Mouse (Mus musculus) liver, embryonic 15.5 days (tissue): ENCODE results near the gene Gad1. TPM values are rescaled to one million over a fixed set of nuclear protein-coding genes. Genes with fewer than 3 reads are reported as not detected.

Experiments used
- ATAC-seq: fragments of 200-750 bp; cut with Nextera tagmentation; 2 replicates; pipeline ENCODE4 v1.8.0; 2017; ENCODE audit warnings: moderate number of reproducible peaks, mild to moderate bottlenecking, moderate library complexity; ENCODE audit not compliant: insufficient read depth
- H3K27ac ChIP-seq: fragments of 300-500 bp; sonication (generic); replicated peaks from 2 replicates; pipeline ENCODE4 v1.5.1; 2015; ENCODE audit warnings: mild to moderate bottlenecking, inconsistent platforms
- H3K27me3 ChIP-seq: fragments of 300-500 bp; sonication (generic); 2 replicates; pipeline ENCODE4 v1.6.1; 2015; ENCODE audit warnings: mild to moderate bottlenecking, inconsistent platforms
- H3K36me3 ChIP-seq: fragments of 300-500 bp; sonication (generic); replicated peaks from 2 replicates; pipeline ENCODE4 v1.6.1; 2015; ENCODE audit warnings: moderate library complexity, mild to moderate bottlenecking, inconsistent platforms
- H3K4me1 ChIP-seq: fragments of 300-500 bp; sonication (generic); replicated peaks from 2 replicates; pipeline ENCODE4 v1.6.1; 2015; ENCODE audit warnings: inconsistent platforms
- H3K4me2 ChIP-seq: fragments of 300-500 bp; sonication (generic); 2 replicates; pipeline ENCODE4 v1.6.1; 2015; ENCODE audit warnings: moderate library complexity, mild to moderate bottlenecking, inconsistent platforms
- H3K4me3 ChIP-seq: fragments of 300-500 bp; sonication (generic); replicated peaks from 2 replicates; pipeline ENCODE4 v1.5.1; 2015; ENCODE audit warnings: mild to moderate bottlenecking, inconsistent platforms
- H3K9ac ChIP-seq: fragments of 300-500 bp; sonication (generic); 2 replicates; pipeline ENCODE4 v1.6.1; 2015; ENCODE audit warnings: moderate library complexity, mild to moderate bottlenecking, inconsistent platforms
- H3K9me3 ChIP-seq: fragments of 300-500 bp; sonication (generic); replicated peaks from 2 replicates; pipeline ENCODE4 v1.6.1; 2016; ENCODE audit warnings: inconsistent platforms
- WGBS: fragments of 180-500 bp; shearing (Covaris S2); methylation state at CpG from one replicate; pipeline ENCODE4 v1.1.7; 2015; ENCODE audit warnings: mixed read lengths; ENCODE audit not compliant: insufficient replicate concordance; 5-methylcytosine and 5-hydroxymethylcytosine counted together
- polyA plus RNA-seq: library from polyadenylated mRNA; unstranded; fragments of >200 nt; fragmentation: Nextera tagmentation; extraction: Ambion mirVana; gene quantifications from 2 replicates; pipeline ENCODE4 v1.2.1, GENCODE M21; 2015

The Gad1 gene
- polyA plus RNA-seq, 1 experiment from 2014 or later: 0.08 TPM

GRCm38 (mm10) chr2:70565651-70566602 is 13.1 kb downstream of the Gad1 start:
- Histone ChIP-seq H3K4me1 (no peaks in the 10 kb centered on the region), H3K4me2 (no peak overlapping the region), H3K27ac (no peak overlapping the region), H3K36me3 (no peaks in the 10 kb centered on the region), H3K9me3 (no peaks in the 10 kb centered on the region), H3K27me3 (peaks cover 98% of the 10 kb centered on the region), H3K9ac (no peak overlapping the region), H3K4me3 (no peak overlapping the region)
- WGBS: 4% methylated on average over 30 of the region's 30 CpGs
- no peak for ATAC-seq

DNA sequence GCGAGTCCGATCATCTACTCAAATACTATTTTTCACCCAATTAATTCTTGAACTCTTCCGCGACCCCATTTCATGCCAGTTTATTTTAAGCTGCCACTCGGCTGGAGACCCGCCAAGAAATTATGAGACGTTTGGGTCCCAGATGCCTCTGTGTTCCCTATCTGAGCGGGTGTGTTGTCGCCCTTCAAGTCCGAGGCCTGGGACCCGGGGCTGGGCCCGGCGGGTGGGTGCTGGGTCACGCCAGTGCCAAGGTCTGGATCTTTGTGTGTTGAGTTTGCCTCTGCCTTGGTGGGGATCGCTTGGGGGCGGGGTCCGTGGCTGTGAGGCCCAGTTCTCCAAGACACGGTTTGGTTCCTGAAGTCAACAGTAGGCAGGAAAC is 13.7 kb downstream of the Gad1 start:
- Histone ChIP-seq H3K36me3 (no peaks in the 10 kb centered on the region), H3K9me3 (no peaks in the 10 kb centered on the region), H3K4me2 (no peak overlapping the region), H3K9ac (no peak overlapping the region), H3K4me1 (no peaks in the 10 kb centered on the region), H3K27me3 (peaks cover 98% of the 10 kb centered on the region), H3K4me3 (no peak overlapping the region), H3K27ac (no peak overlapping the region)
- no peak for ATAC-seq
- 3% methylated on average over 18 of the region's 18 CpGs for WGBS

- no peak overlapping the region for H3K4me3 ChIP-seq
Observed at GRCm38 (mm10) chr2:70567071-70567681, 14.3 kb downstream of the Gad1 start.

GRCm38 (mm10) chr2:70567682-70568077 is 14.8 kb downstream of the Gad1 start:
- ATAC-seq: no peak
- Histone ChIP-seq H3K9ac (no peak overlapping the region), H3K4me3 (no peak overlapping the region), H3K36me3 (no peaks in the 10 kb centered on the region), H3K27ac (no peak overlapping the region), H3K27me3 (peaks cover 98% of the 10 kb centered on the region), H3K4me1 (no peaks in the 10 kb centered on the region), H3K9me3 (no peaks in the 10 kb centered on the region), H3K4me2 (peak overlapping the region; percentile 46; the same call in 1 of the 2 replicates)
- WGBS: 3% methylated on average over 12 of the region's 12 CpGs

More at GRCm38 (mm10) chr2:70567071-70567681, 14.3 kb downstream of the Gad1 start:
- no peak overlapping the region for H3K4me2 ChIP-seq
- no peak overlapping the region for H3K9ac ChIP-seq
- no peaks in the 10 kb centered on the region for H3K4me1 ChIP-seq
- ATAC-seq: no peak
- peaks cover 98% of the 10 kb centered on the region for H3K27me3 ChIP-seq
- H3K27ac ChIP-seq: no peak overlapping the region
- H3K9me3 ChIP-seq: no peaks in the 10 kb centered on the region
- no peaks in the 10 kb centered on the region for H3K36me3 ChIP-seq
- 5% methylated on average over 23 of the region's 23 CpGs for WGBS

GRCm38 (mm10) chr2:70568198-70568941 is 15.5 kb downstream of the Gad1 start:
- Histone ChIP-seq H3K4me3 (0 out of 2 replicates have a peak overlapping the region, but pooled peaks have one; percentile 20), H3K9me3 (no peaks in the 10 kb centered on the region), H3K4me1 (no peaks in the 10 kb centered on the region), H3K9ac (no peak overlapping the region), H3K27ac (no peak overlapping the region), H3K27me3 (peaks cover 91% of the 10 kb centered on the region), H3K4me2 (peak overlapping the region; percentile 46), H3K36me3 (no peaks in the 10 kb centered on the region)
- WGBS: under 1% methylated on average over 34 of the region's 34 CpGs
- no peak for ATAC-seq

DNA sequence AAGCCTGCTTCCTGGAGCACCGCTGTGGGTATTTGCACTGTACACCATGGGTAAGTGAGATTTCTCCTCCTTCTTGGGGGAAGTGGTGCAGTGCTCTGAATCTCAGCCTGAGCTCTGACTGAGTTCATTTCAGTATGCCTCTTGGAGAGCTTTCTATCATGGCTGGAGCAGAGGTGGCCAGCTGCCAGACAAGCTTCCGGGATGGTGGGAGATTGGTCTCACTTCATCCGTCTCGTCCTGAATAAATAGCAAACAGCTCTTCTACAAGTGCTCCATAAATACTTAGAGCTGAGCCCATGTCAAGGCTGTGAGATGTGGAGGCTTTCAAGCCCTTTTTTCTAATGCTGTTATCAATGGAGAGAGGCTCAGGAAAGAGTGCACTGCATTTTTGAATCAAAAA is 18.8 kb downstream of the Gad1 start:
- Histone ChIP-seq H3K27me3 (peaks cover 58% of the 10 kb centered on the region), H3K4me3 (no peak overlapping the region), H3K4me1 (no peaks in the 10 kb centered on the region), H3K27ac (no peak overlapping the region), H3K9ac (no peak overlapping the region), H3K9me3 (no peaks in the 10 kb centered on the region), H3K4me2 (no peak overlapping the region), H3K36me3 (no peaks in the 10 kb centered on the region)
- 61% methylated on average over 4 of the region's 4 CpGs for WGBS
- ATAC-seq: no peak

DNA sequence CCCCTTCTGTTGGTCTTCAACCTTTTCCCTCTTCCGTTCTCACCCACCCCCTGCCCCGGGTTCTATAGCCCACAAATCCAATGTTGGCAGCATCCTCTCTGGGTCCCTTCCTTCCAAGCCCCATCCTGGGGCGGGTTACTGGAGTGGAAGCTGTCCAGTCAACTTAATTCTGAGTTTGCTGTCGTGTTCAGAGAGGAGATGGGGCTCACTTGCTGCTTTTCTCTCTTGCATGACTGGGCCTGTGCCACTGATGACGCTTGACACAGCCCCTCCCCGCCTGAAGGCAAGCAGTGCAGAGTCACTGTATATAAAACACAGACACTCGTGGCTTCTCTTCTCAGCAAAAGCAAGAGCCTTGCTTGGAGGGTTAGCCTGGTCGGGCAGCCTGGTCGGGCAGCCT is 19.4 kb downstream of the Gad1 start:
- Histone ChIP-seq H3K4me1 (no peaks in the 10 kb centered on the region), H3K27me3 (peaks cover 52% of the 10 kb centered on the region), H3K4me2 (no peak overlapping the region), H3K9me3 (no peaks in the 10 kb centered on the region), H3K4me3 (no peak overlapping the region), H3K27ac (no peak overlapping the region), H3K9ac (no peak overlapping the region), H3K36me3 (no peaks in the 10 kb centered on the region)
- ATAC-seq: no peak
- 38% methylated on average over 9 of the region's 9 CpGs for WGBS

GRCm38 (mm10) chr2:70573544-70574210 is 20.8 kb downstream of the Gad1 start:
- Histone ChIP-seq H3K4me2 (no peak overlapping the region), H3K9me3 (no peaks in the 10 kb centered on the region), H3K36me3 (no peaks in the 10 kb centered on the region), H3K27ac (no peak overlapping the region), H3K9ac (no peak overlapping the region), H3K27me3 (peaks cover 38% of the 10 kb centered on the region), H3K4me3 (no peak overlapping the region), H3K4me1 (no peaks in the 10 kb centered on the region)
- 65% methylated on average over 8 of the region's 8 CpGs for WGBS
- ATAC-seq: no peak

DNA sequence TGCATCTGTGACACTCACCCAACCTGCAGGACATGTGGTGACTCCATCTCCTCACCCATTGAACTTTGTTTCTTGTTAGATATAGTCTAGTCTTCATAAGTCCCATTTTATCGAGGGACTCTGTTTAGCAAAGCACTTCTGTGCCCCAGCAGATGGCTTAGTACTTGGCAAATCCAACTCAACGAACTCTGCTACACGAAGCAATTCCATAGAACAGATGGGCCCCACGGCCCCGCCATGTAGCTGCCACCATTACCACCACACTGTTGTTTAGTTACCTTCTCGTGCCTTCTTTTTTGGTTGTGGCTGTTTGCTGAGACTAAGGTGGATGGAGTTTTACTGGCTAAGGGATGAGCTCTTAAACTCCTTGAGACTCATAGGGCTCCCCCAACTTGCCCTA is 35.3 kb downstream of the Gad1 start:
- Histone ChIP-seq H3K9ac (no peak overlapping the region), H3K4me3 (no peak overlapping the region), H3K4me1 (no peaks in the 10 kb centered on the region), H3K27ac (no peak overlapping the region), H3K4me2 (no peak overlapping the region), H3K36me3 (no peaks in the 10 kb centered on the region), H3K9me3 (no peaks in the 10 kb centered on the region), H3K27me3 (no peaks in the 10 kb centered on the region)
- 68% methylated on average over 6 of the region's 6 CpGs for WGBS
- no peak for ATAC-seq

GRCm38 (mm10) chr2:70592432-70592831 is 39.6 kb downstream of the Gad1 start:
- Histone ChIP-seq H3K4me2 (no peak overlapping the region), H3K9ac (no peak overlapping the region), H3K4me3 (no peak overlapping the region), H3K27ac (no peak overlapping the region), H3K36me3 (no peaks in the 10 kb centered on the region), H3K9me3 (no peaks in the 10 kb centered on the region), H3K27me3 (no peaks in the 10 kb centered on the region), H3K4me1 (no peaks in the 10 kb centered on the region)
- no peak for ATAC-seq
- 64% methylated on average over 6 of the region's 6 CpGs for WGBS
